ENCODE assay signal across 17 mouse cellular contexts in genomic region chr14:103048292-103049086, GRCm38 (mm10). TPM values are rescaled to one million over a fixed set of nuclear protein-coding genes. Genes with fewer than 3 reads are reported as not detected.
DNase-seq lines count a peak whose midpoint lies in the region; ATAC-seq and TF ChIP-seq lines count a peak whose summit lies in the region.
"Had no signal": no experiment of that assay in that cellular context is flagged by ENCODE, and none has a peak within 500 bp of the region (broad histone marks: within the 10 kb centered on the region; RNA-seq: fewer than 3 reads in every experiment).

No protein-coding gene starts in this region.

- no peak for TF ChIP-seq RAD21 in CH12.LX (IDR thresholded peaks at IDR 0.05; ENCODE audit: low read depth, low read length)

- WGBS in liver, embryonic 15.5 days (ENCODE audit: insufficient replicate concordance) = 17% methylated on average over 11 of the region's 11 CpGs
- 92% methylated on average over 11 of the region's 11 CpGs for WGBS in midbrain, embryonic 14.5 days

- no peak for DNase-seq in CH12.LX (ENCODE audit: extremely low read depth)
- DNase-seq in c-Kit-positive CD71-positive TER-119-negative erythroid progenitor cells, embryonic 14.5 days (ENCODE audit: low read depth) = peak; percentile 15
- DNase-seq in natural killer cell, adult 2 months (ENCODE audit: low spot score in 2 of 2) = peak; percentile 72 to 85
- DNase-seq in adrenal gland, adult 18-20 months (ENCODE audit: low spot score in 2 of 2) = no peak
- no peak for DNase-seq in kidney, postnatal 14 days
- DNase-seq in midbrain, embryonic 14.5 days = no peak
- DNase-seq: adrenal gland, postnatal 10 days; cerebellum, adult 8-10 months; heart, postnatal 10 days; kidney, adult 8-10 months had no signal

- H3K4me3 ChIP-seq in CH12.LX (replicated peaks in 1 of 3; ENCODE audit: low read depth in 2 of 3, low read length in 2 of 3, poor library complexity in 1 of 3) = peak overlapping the region in 1 of 3 experiments; percentile 5
- H3K4me3 ChIP-seq in liver, embryonic 15.5 days (replicated peaks) = no peak overlapping the region
- no peak overlapping the region for H3K4me3 ChIP-seq in midbrain, embryonic 14.5 days (replicated peaks; ENCODE audit: low read depth, low read length)
- H3K4me3 ChIP-seq: hindbrain, embryonic 15.5 days; midbrain, embryonic 13.5 days had no signal

- dilution Hi-C loops in CH12.LX (cut with MboI; ENCODE audit: extremely low pct_ligation_motif_present, extremely low pct_unique_long_range_greater_than_20kb, low sequenced_read_pairs) = no loop called here

- no peak for TF ChIP-seq CTCF in CH12.LX (conservative IDR thresholded peaks at IDR 0.05 in 1 of 2, IDR thresholded peaks at IDR 0.05 in 1 of 2; ENCODE audit: low read depth in 2 of 2, low read length in 2 of 2)

- peak overlapping the region; percentile 17 for H3K4me2 ChIP-seq in CH12.LX (ENCODE audit: insufficient read depth, low read depth, poor library complexity, severe bottlenecking)
- no peak overlapping the region for H3K4me2 ChIP-seq in liver, embryonic 15.5 days
- H3K4me2 ChIP-seq in midbrain, embryonic 14.5 days (ENCODE audit: low read length) = no peak overlapping the region
- H3K4me2 ChIP-seq: hindbrain, embryonic 15.5 days; midbrain, embryonic 13.5 days had no signal

- peak; percentile 37; the same call in 1 of the 2 replicates for ATAC-seq in liver, embryonic 15.5 days (ENCODE audit: insufficient read depth)
- ATAC-seq in midbrain, embryonic 14.5 days (ENCODE audit: low FRiP score, low TSS enrichment) = no peak
- ATAC-seq: forebrain, embryonic 14.5 days; midbrain, embryonic 13.5 days had no signal

- no peaks in the 10 kb centered on the region for H3K79me2 ChIP-seq in CH12.LX (replicated peaks; ENCODE audit: control insufficient read depth, extremely low read depth, insufficient read depth, poor library complexity, severe bottlenecking)

- no peak for TF ChIP-seq POLR2A in CH12.LX (IDR thresholded peaks at IDR 0.05; ENCODE audit: low read depth, low read length)

- no peaks in the 10 kb centered on the region for H3K9me3 ChIP-seq in CH12.LX (replicated peaks; ENCODE audit: low read length)
- no peaks in the 10 kb centered on the region for H3K9me3 ChIP-seq in liver, embryonic 15.5 days (replicated peaks)
- H3K9me3 ChIP-seq in midbrain, embryonic 14.5 days (ENCODE audit: control insufficient read depth, low read length) = no peaks in the 10 kb centered on the region
- H3K9me3 ChIP-seq: hindbrain, embryonic 15.5 days; midbrain, embryonic 13.5 days had no signal

- H3K27ac ChIP-seq in CH12.LX (ENCODE audit: insufficient read depth, low read depth) = peak overlapping the region; percentile 47
- no peak overlapping the region for H3K27ac ChIP-seq in liver, embryonic 15.5 days (replicated peaks)
- H3K27ac ChIP-seq in midbrain, embryonic 14.5 days (replicated peaks; ENCODE audit: low read depth, low read length) = no peak overlapping the region
- H3K27ac ChIP-seq: hindbrain, embryonic 15.5 days; midbrain, embryonic 13.5 days had no signal

- no peak overlapping the region for H3K9ac ChIP-seq in CH12.LX (ENCODE audit: insufficient read depth, low read depth)
- H3K9ac ChIP-seq in liver, embryonic 15.5 days = no peak overlapping the region
- no peak overlapping the region for H3K9ac ChIP-seq in midbrain, embryonic 14.5 days (replicated peaks; ENCODE audit: low read length)
- H3K9ac ChIP-seq: hindbrain, embryonic 15.5 days; midbrain, embryonic 13.5 days had no signal

- peaks cover 18 to 28% of the 10 kb centered on the region in 2 experiments for H3K4me1 ChIP-seq in CH12.LX (ENCODE audit: control insufficient read depth in 1 of 2, insufficient read depth in 2 of 2)
- peaks cover 7% of the 10 kb centered on the region; the same call in 1 of the 2 replicates for H3K4me1 ChIP-seq in liver, embryonic 15.5 days (replicated peaks)
- no peaks in the 10 kb centered on the region for H3K4me1 ChIP-seq in midbrain, embryonic 14.5 days (ENCODE audit: control insufficient read depth, insufficient read depth, low read length)
- H3K4me1 ChIP-seq: hindbrain, embryonic 15.5 days; midbrain, embryonic 13.5 days had no signal

- in situ Hi-C loops in CH12.LX (cut with MboI; ENCODE audit: low pct_ligation_motif_present, low pct_unique_long_range_greater_than_20kb, low sequenced_read_pairs) = no loop called here

- no peaks in the 10 kb centered on the region for H3K27me3 ChIP-seq in CH12.LX (replicated peaks)
- no peaks in the 10 kb centered on the region for H3K27me3 ChIP-seq in liver, embryonic 15.5 days
- H3K27me3 ChIP-seq in midbrain, embryonic 14.5 days (ENCODE audit: control insufficient read depth, insufficient read depth, low read length) = no peaks in the 10 kb centered on the region
- H3K27me3 ChIP-seq: hindbrain, embryonic 15.5 days; midbrain, embryonic 13.5 days had no signal

- 0 out of 2 replicates have a peak, but pooled peaks have one; percentile 12 for TF ChIP-seq EP300 in CH12.LX (IDR thresholded peaks at IDR 0.05; ENCODE audit: low read length)

- no peaks in the 10 kb centered on the region for H3K36me3 ChIP-seq in CH12.LX (replicated peaks in 1 of 2; ENCODE audit: control insufficient read depth in 1 of 2, insufficient read depth in 1 of 2, low read length in 1 of 2)
- no peaks in the 10 kb centered on the region for H3K36me3 ChIP-seq in liver, embryonic 15.5 days (replicated peaks)
- H3K36me3 ChIP-seq in midbrain, embryonic 14.5 days (ENCODE audit: control insufficient read depth, insufficient read depth, low read length) = no peaks in the 10 kb centered on the region
- H3K36me3 ChIP-seq: hindbrain, embryonic 15.5 days; midbrain, embryonic 13.5 days had no signal

TF ChIP-seq in CH12.LX, 34 proteins besides CTCF, POLR2A, EP300 and RAD21:
- TF ChIP-seq MAZ (IDR thresholded peaks at IDR 0.05; ENCODE audit: low read depth, low read length) (no peak), ETS1 (conservative IDR thresholded peaks at IDR 0.05; ENCODE audit: low read depth, low read length) (0 out of 2 replicates have a peak, but pooled peaks have one; percentile 14), KAT2A (IDR thresholded peaks at IDR 0.05; ENCODE audit: insufficient replicate concordance, low read length) (no peak), BHLHE40 (IDR thresholded peaks at IDR 0.05; ENCODE audit: low read depth, low read length) (peak; percentile 62), ZC3H11A (IDR thresholded peaks at IDR 0.05; ENCODE audit: low read depth, low read length) (no peak)

RNA-seq across cellular contexts. Expression of gene Acod1, which starts 1.7 kb away (rescaled TPM):
- total RNA-seq in CH12.LX (2012; rRNA removed) (0.88 and 1.6 TPM in 2 replicates), CH12.LX (2014; rRNA removed) (0.16 and 0.24 TPM in 2 replicates)
- 0.09 TPM in 1 of 2 replicates, not detected in the other for polyA plus RNA-seq in CH12.LX (2012; ENCODE audit: insufficient read length, low read depth)
- polyA plus RNA-seq in liver, embryonic 15.5 days (2015; fragmentation: Nextera tagmentation; extraction: Ambion mirVana) = 0.03 and 0.06 TPM in 2 replicates
- not detected for total RNA-seq in adrenal gland, adult 18-20 months (2021)
- polyA plus RNA-seq in midbrain, embryonic 14.5 days (2014; fragmentation: Nextera tagmentation; extraction: Ambion mirVana) = 0.24 TPM in 1 of 2 replicates, not detected in the other
- total RNA-seq: adrenal gland, postnatal 10 days; gastrocnemius, adult 8-10 months; heart, postnatal 10 days; left cerebral cortex, adult 8-10 months had no signal
- polyA plus RNA-seq: forebrain, embryonic 14.5 days; hindbrain, embryonic 15.5 days; midbrain, embryonic 13.5 days; neural tube, embryonic 11.5 days had no signal

RNA-seq across cellular contexts. Expression of gene Cln5, which starts 21.5 kb away (rescaled TPM):
- total RNA-seq in CH12.LX (2012; rRNA removed) = 27.0 and 29.2 TPM in 2 replicates
- 51.5 and 62.0 TPM in 2 replicates for total RNA-seq in CH12.LX (2014; rRNA removed)
- polyA plus RNA-seq in CH12.LX (2012; ENCODE audit: insufficient read length, low read depth) = 33.5 and 34.7 TPM in 2 replicates
- 18.0 and 18.1 TPM in 2 replicates for polyA plus RNA-seq in liver, embryonic 15.5 days (2015; fragmentation: Nextera tagmentation; extraction: Ambion mirVana)
- total RNA-seq in adrenal gland, adult 18-20 months (2021) = 10 to 100 TPM; 27.1 to 29.1 TPM
- 9.0 and 13.3 TPM in 2 replicates for polyA plus RNA-seq in midbrain, embryonic 14.5 days (2014; fragmentation: Nextera tagmentation; extraction: Ambion mirVana)

RNA-seq across cellular contexts. Expression of gene Fbxl3, which starts 50.9 kb away (rescaled TPM):
- 21.4 and 22.6 TPM in 2 replicates for total RNA-seq in CH12.LX (2012; rRNA removed)
- 37.5 and 39.5 TPM in 2 replicates for total RNA-seq in CH12.LX (2014; rRNA removed)
- polyA plus RNA-seq in CH12.LX (2012; ENCODE audit: insufficient read length, low read depth) = 37.1 and 43.3 TPM in 2 replicates
- polyA plus RNA-seq in liver, embryonic 15.5 days (2015; fragmentation: Nextera tagmentation; extraction: Ambion mirVana) = 12.7 and 13.7 TPM in 2 replicates
- 10 to 100 TPM; 61.3 to 71.8 TPM for total RNA-seq in adrenal gland, adult 18-20 months (2021)
- 30.4 and 36.2 TPM in 2 replicates for polyA plus RNA-seq in midbrain, embryonic 14.5 days (2014; fragmentation: Nextera tagmentation; extraction: Ambion mirVana)

Comparison
In these comparisons a context has a peak if more than half of its experiments do, and no peak if none do; other contexts are left out.
1. DNase-seq: peak in c-Kit-positive CD71-positive TER-119-negative erythroid progenitor cells, embryonic 14.5 days (single experiment) and natural killer cell, adult 2 months (2 of 2); none in CH12.LX (single experiment), adrenal gland, adult 18-20 months (0 of 2), kidney, postnatal 14 days (single experiment) and midbrain, embryonic 14.5 days (single experiment).